Mouse (Mus musculus): Measurements from ENCODE around the gene Msh4. TPM values are rescaled to one million over a fixed set of nuclear protein-coding genes. Genes with fewer than 3 reads are reported as not detected.

Gene Msh4
- total RNA-seq, 1 experiment: 1.4 TPM

- DNase-seq (ENCODE audit: low read depth, low spot score): no peak
- Histone ChIP-seq H3K9ac (ENCODE audit: insufficient read depth, low read depth, low read length, poor library complexity, severe bottlenecking) (no peak overlapping the region), H3K9me3 (ENCODE audit: control insufficient read depth, insufficient read depth, low read depth, low read length) (no peaks in the 10 kb centered on the region), H3K4me1 (ENCODE audit: control insufficient read depth in 2 of 2, insufficient read depth in 2 of 2, low read length in 2 of 2, poor library complexity in 1 of 2) (no peaks in the 10 kb centered on the region; a peak in 1 of 4 replicates), H3K27ac (ENCODE audit: insufficient read depth, low read depth, low read length, poor library complexity, severe bottlenecking) (no peak overlapping the region), H3K36me3 (ENCODE audit: control insufficient read depth, insufficient read depth, low read length, poor library complexity, severe bottlenecking) (no peaks in the 10 kb centered on the region), H3K4me3 (ENCODE audit: insufficient read depth in 1 of 2, low read depth in 1 of 2, low read length in 2 of 2, poor library complexity in 1 of 2, severe bottlenecking in 1 of 2) (no peak overlapping the region)
- TF ChIP-seq ZC3H11A (IDR thresholded peaks at IDR 0.05; ENCODE audit: borderline replicate concordance, low read depth, low read length): no peak
- no peak for TF ChIP-seq CHD2 (IDR thresholded peaks at IDR 0.05; ENCODE audit: low read depth, low read length)
- no peak for TF ChIP-seq ZNF384 (IDR thresholded peaks at IDR 0.05; ENCODE audit: low read depth, low read length)
- TF ChIP-seq HCFC1 (IDR thresholded peaks at IDR 0.05; ENCODE audit: borderline replicate concordance, insufficient read depth, low read length): no peak
- TF ChIP-seq MAFK (IDR thresholded peaks at IDR 0.05; ENCODE audit: insufficient read depth, low read depth, low read length): no peak
- in situ Hi-C loops (cut with MboI; ENCODE audit: low sequenced_read_pairs in 2 of 2, unreplicated experiment in 2 of 2): no loop called here
These were observed 17.8 kb downstream of the Msh4 start for GRCm38 (mm10) chr3:153888141-153888540.

GRCm38 (mm10) chr3:153886296-153886695 lies 19.6 kb downstream of the Msh4 start:
- Histone ChIP-seq H3K9me3 (ENCODE audit: control insufficient read depth, insufficient read depth, low read depth, low read length) (no peaks in the 10 kb centered on the region), H3K4me3 (ENCODE audit: insufficient read depth in 1 of 2, low read depth in 1 of 2, low read length in 2 of 2, poor library complexity in 1 of 2, severe bottlenecking in 1 of 2) (no peak overlapping the region), H3K9ac (ENCODE audit: insufficient read depth, low read depth, low read length, poor library complexity, severe bottlenecking) (no peak overlapping the region), H3K27ac (ENCODE audit: insufficient read depth, low read depth, low read length, poor library complexity, severe bottlenecking) (no peak overlapping the region), H3K4me1 (ENCODE audit: control insufficient read depth in 2 of 2, insufficient read depth in 2 of 2, low read length in 2 of 2, poor library complexity in 1 of 2) (no peaks in the 10 kb centered on the region; a peak in 1 of 4 replicates), H3K36me3 (ENCODE audit: control insufficient read depth, insufficient read depth, low read length, poor library complexity, severe bottlenecking) (no peaks in the 10 kb centered on the region)
- TF ChIP-seq ZC3H11A (IDR thresholded peaks at IDR 0.05; ENCODE audit: borderline replicate concordance, low read depth, low read length) (no peak), HCFC1 (IDR thresholded peaks at IDR 0.05; ENCODE audit: borderline replicate concordance, insufficient read depth, low read length) (no peak), MAFK (IDR thresholded peaks at IDR 0.05; ENCODE audit: insufficient read depth, low read depth, low read length) (no peak), CHD2 (IDR thresholded peaks at IDR 0.05; ENCODE audit: low read depth, low read length) (no peak), ZNF384 (IDR thresholded peaks at IDR 0.05; ENCODE audit: low read depth, low read length) (no peak)
- in situ Hi-C loops (cut with MboI; ENCODE audit: low sequenced_read_pairs in 2 of 2, unreplicated experiment in 2 of 2): no loop called here
- no peak for DNase-seq (ENCODE audit: low read depth, low spot score)

- no peak overlapping the region for H3K9ac ChIP-seq (ENCODE audit: insufficient read depth, low read depth, low read length, poor library complexity, severe bottlenecking)
- H3K36me3 ChIP-seq (ENCODE audit: control insufficient read depth, insufficient read depth, low read length, poor library complexity, severe bottlenecking): no peaks in the 10 kb centered on the region
- H3K4me3 ChIP-seq (ENCODE audit: insufficient read depth in 1 of 2, low read depth in 1 of 2, low read length in 2 of 2, poor library complexity in 1 of 2, severe bottlenecking in 1 of 2): no peak overlapping the region
- DNase-seq (ENCODE audit: low read depth, low spot score): no peak
- no peaks in the 10 kb centered on the region for H3K4me1 ChIP-seq (ENCODE audit: control insufficient read depth in 2 of 2, insufficient read depth in 2 of 2, low read length in 2 of 2, poor library complexity in 1 of 2)
- TF ChIP-seq CHD2 (IDR thresholded peaks at IDR 0.05; ENCODE audit: low read depth, low read length): no peak
- no peak for TF ChIP-seq ZC3H11A (IDR thresholded peaks at IDR 0.05; ENCODE audit: borderline replicate concordance, low read depth, low read length)
- TF ChIP-seq HCFC1 (IDR thresholded peaks at IDR 0.05; ENCODE audit: borderline replicate concordance, insufficient read depth, low read length): no peak
- TF ChIP-seq ZNF384 (IDR thresholded peaks at IDR 0.05; ENCODE audit: low read depth, low read length): no peak
- no peak for TF ChIP-seq MAFK (IDR thresholded peaks at IDR 0.05; ENCODE audit: insufficient read depth, low read depth, low read length)
- in situ Hi-C loops (cut with MboI; ENCODE audit: low sequenced_read_pairs in 2 of 2, unreplicated experiment in 2 of 2): no loop called here
- H3K9me3 ChIP-seq (ENCODE audit: control insufficient read depth, insufficient read depth, low read depth, low read length): no peaks in the 10 kb centered on the region
- H3K27ac ChIP-seq (ENCODE audit: insufficient read depth, low read depth, low read length, poor library complexity, severe bottlenecking): no peak overlapping the region
These were observed 34.5 kb downstream of the Msh4 start for GRCm38 (mm10) chr3:153871396-153871795.

GRCm38 (mm10) chr3:153867149-153868136 lies 38.5 kb downstream of the Msh4 start:
- Histone ChIP-seq H3K27ac (ENCODE audit: insufficient read depth, low read depth, low read length, poor library complexity, severe bottlenecking) (no peak overlapping the region), H3K36me3 (ENCODE audit: control insufficient read depth, insufficient read depth, low read length, poor library complexity, severe bottlenecking) (no peaks in the 10 kb centered on the region), H3K4me1 (ENCODE audit: control insufficient read depth in 2 of 2, insufficient read depth in 2 of 2, low read length in 2 of 2, poor library complexity in 1 of 2) (no peaks in the 10 kb centered on the region), H3K9me3 (ENCODE audit: control insufficient read depth, insufficient read depth, low read depth, low read length) (no peaks in the 10 kb centered on the region), H3K9ac (ENCODE audit: insufficient read depth, low read depth, low read length, poor library complexity, severe bottlenecking) (no peak overlapping the region), H3K4me3 (ENCODE audit: insufficient read depth in 1 of 2, low read depth in 1 of 2, low read length in 2 of 2, poor library complexity in 1 of 2, severe bottlenecking in 1 of 2) (no peak overlapping the region)
- in situ Hi-C loops (cut with MboI; ENCODE audit: low sequenced_read_pairs in 2 of 2, unreplicated experiment in 2 of 2): no loop called here
- DNase-seq (ENCODE audit: low read depth, low spot score): no peak
- TF ChIP-seq HCFC1 (IDR thresholded peaks at IDR 0.05; ENCODE audit: borderline replicate concordance, insufficient read depth, low read length): no peak
- no peak for TF ChIP-seq ZC3H11A (IDR thresholded peaks at IDR 0.05; ENCODE audit: borderline replicate concordance, low read depth, low read length)
- TF ChIP-seq ZNF384 (IDR thresholded peaks at IDR 0.05; ENCODE audit: low read depth, low read length): no peak
- no peak for TF ChIP-seq MAFK (IDR thresholded peaks at IDR 0.05; ENCODE audit: insufficient read depth, low read depth, low read length)
- no peak for TF ChIP-seq CHD2 (IDR thresholded peaks at IDR 0.05; ENCODE audit: low read depth, low read length)

Data from ES-E14 (cell line).